Mouse (Mus musculus): ENCODE measurements at regions not wholly inside any gene's neighbourhood (a gene's known extent, or its start where the extent isn't known, plus 50 kb on each side); places are given as distances from the start of the nearest gene placed in this dataset.
"Not testable (repeated sequence)": the region's sequence is repeated elsewhere in the genome, so short reads cannot be mapped to it uniquely, and the experiment has no call there.

DNA sequence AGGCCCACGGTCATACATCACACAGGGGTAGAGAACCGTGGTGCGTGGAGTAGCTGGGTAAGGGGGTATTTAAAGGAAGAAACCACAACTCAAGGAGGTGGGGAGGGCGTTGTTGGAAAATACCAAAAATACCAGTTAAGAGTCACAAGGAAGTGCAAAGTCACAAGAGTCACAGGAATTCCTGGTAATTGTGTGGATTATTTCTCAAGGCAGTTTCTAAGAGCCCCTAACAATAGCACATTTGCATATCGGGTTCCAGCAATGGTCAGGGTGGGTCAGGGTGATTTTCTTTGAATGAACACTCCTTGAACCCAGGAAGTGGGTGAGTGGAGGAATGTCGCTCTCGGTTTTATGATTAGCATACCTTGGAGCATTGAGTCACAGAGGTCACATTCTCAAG is 247.7 kb downstream of the Tmem114 start:
- not testable (repeated sequence) for TF ChIP-seq CTCF (IDR thresholded peaks at IDR 0.05; ENCODE audit: low read depth, low read length); POLR2A (IDR thresholded peaks at IDR 0.05; ENCODE audit: extremely low read depth, insufficient read depth, low read length)

Data from liver, adult 2 months (tissue).